Mouse (Mus musculus) MEL (cell line): ENCODE data around the gene Phlda3. TPM values are rescaled to one million over a fixed set of nuclear protein-coding genes. Genes with fewer than 3 reads are reported as not detected.

Source experiments
- DNase-seq: peaks from one replicate; pipeline ENCODE4 v3.0.0; 2011; ENCODE audit warnings: low read depth, low spot score
- H3K27ac ChIP-seq: 2 replicates; pipeline ENCODE4 v1.5.1; 2012; ENCODE audit warnings: low read depth, mild to moderate bottlenecking, control low read depth, low read length, moderate library complexity; ENCODE audit not compliant: control insufficient read depth
- H3K27me3 ChIP-seq, 2 experiments: fragments of 150-350 bp in 1 of 2; sonication (generic) in 1 of 2; 2 replicates each; pipeline ENCODE4 v1.6.1; 2012; ENCODE audit warnings: low read length in 2 of 2, mild to moderate bottlenecking in 2 of 2, improper control_type of control experiment in 1 of 2, moderate library complexity in 1 of 2; ENCODE audit not compliant: insufficient read depth in 2 of 2, control insufficient read depth in 1 of 2
- H3K36me3 ChIP-seq, 2 experiments: 2 replicates each; pipeline ENCODE4 v1.6.1; 2012 to 2014; ENCODE audit warnings: low read length in 2 of 2, improper control_type of control experiment in 1 of 2, inconsistent platforms in 1 of 2, mild to moderate bottlenecking in 1 of 2; ENCODE audit not compliant: insufficient read depth in 2 of 2, control insufficient read depth in 1 of 2
- H3K4me1 ChIP-seq, 2 experiments: fragments of 150-350 bp in 1 of 2; sonication (generic) in 1 of 2; 2 replicates each; pipeline ENCODE4 v1.6.1; 2012; ENCODE audit warnings: low read length in 2 of 2, improper control_type of control experiment in 1 of 2, mild to moderate bottlenecking in 1 of 2; ENCODE audit not compliant: insufficient read depth in 2 of 2, control insufficient read depth in 1 of 2
- H3K4me3 ChIP-seq, 2 experiments: fragments of 150-350 bp in 1 of 2; sonication (generic) in 1 of 2; 2 replicates each; pipeline ENCODE4 v1.5.1; 2012; ENCODE audit warnings: low read depth in 2 of 2, low read length in 2 of 2, mild to moderate bottlenecking in 2 of 2, moderate library complexity in 2 of 2, control low read depth in 1 of 2, improper control_type of control experiment in 1 of 2; ENCODE audit not compliant: control insufficient read depth in 1 of 2, insufficient read depth in 1 of 2
- H3K79me2 ChIP-seq: 2 replicates; pipeline ENCODE4 v1.6.1; 2012; ENCODE audit warnings: mild to moderate bottlenecking, low read length, moderate library complexity; ENCODE audit not compliant: control insufficient read depth, poor library complexity, insufficient read depth
- H3K9ac ChIP-seq: 2 replicates; pipeline ENCODE4 v1.6.1; 2012; ENCODE audit warnings: low read depth, mild to moderate bottlenecking, control low read depth, low read length, moderate library complexity; ENCODE audit not compliant: control insufficient read depth, poor library complexity, severe bottlenecking
- H3K9me3 ChIP-seq: fragments of 150-350 bp; sonication (generic); replicated peaks from 2 replicates; pipeline ENCODE4 v1.6.1; 2012; ENCODE audit warnings: mild to moderate bottlenecking, low read length, improper control_type of control experiment, moderate library complexity; ENCODE audit not compliant: insufficient read depth
- CHD1 ChIP-seq: IDR thresholded peaks from 2 replicates; pipeline ENCODE4 v1.6.1; 2012; ENCODE audit warnings: low read depth, mild to moderate bottlenecking, inconsistent platforms, low read length, improper control_type of control experiment
- CHD2 ChIP-seq: IDR thresholded peaks from 2 replicates; pipeline ENCODE4 v1.6.1; 2011; ENCODE audit warnings: low read length, improper control_type of control experiment
- CTCF ChIP-seq, 3 experiments: IDR thresholded peaks in 2 of 3; conservative IDR thresholded peaks in 1 of 3; 2 replicates each; pipeline ENCODE4 v1.5.1; 2011 to 2012; ENCODE audit warnings: low read length in 3 of 3, low read depth in 2 of 3, mild to moderate bottlenecking in 2 of 3, improper control_type of control experiment in 1 of 3, inconsistent platforms in 1 of 3, mixed read lengths in 1 of 3, moderate library complexity in 1 of 3; ENCODE audit not compliant: control insufficient read depth in 1 of 3, insufficient read depth in 1 of 3, poor library complexity in 1 of 3, severe bottlenecking in 1 of 3
- ELF1 ChIP-seq: IDR thresholded peaks from 2 replicates; pipeline ENCODE4 v1.6.1; 2014; ENCODE audit warnings: low read depth, mild to moderate bottlenecking, inconsistent platforms, low read length, improper control_type of control experiment, moderate library complexity
- ETS1 ChIP-seq: IDR thresholded peaks from 2 replicates; pipeline ENCODE4 v1.6.1; 2012; ENCODE audit warnings: low read depth, mild to moderate bottlenecking, inconsistent platforms, low read length, improper control_type of control experiment, moderate library complexity
- GABPA ChIP-seq: IDR thresholded peaks from 2 replicates; pipeline ENCODE4 v1.6.1; 2012; ENCODE audit warnings: low read depth, mild to moderate bottlenecking, inconsistent platforms, low read length, improper control_type of control experiment, moderate library complexity
- JUND ChIP-seq: IDR thresholded peaks from 2 replicates; pipeline ENCODE4 v1.6.1; 2011; ENCODE audit warnings: low read depth, mild to moderate bottlenecking, improper control_type of control experiment, low read length
- MYB ChIP-seq: IDR thresholded peaks from 2 replicates; pipeline ENCODE4 v1.6.1; 2011; ENCODE audit warnings: mild to moderate bottlenecking, low read depth, low read length, improper control_type of control experiment
- SIN3A ChIP-seq: IDR thresholded peaks from 2 replicates; pipeline ENCODE4 v1.6.1; 2012; ENCODE audit warnings: low read length, improper control_type of control experiment, inconsistent platforms
- SMC3 ChIP-seq: IDR thresholded peaks from 2 replicates; pipeline ENCODE4 v1.6.1; 2011; ENCODE audit warnings: low read depth, low read length, improper control_type of control experiment
- TAL1 ChIP-seq: IDR thresholded peaks from 2 replicates; pipeline ENCODE4 v1.6.1; 2012; ENCODE audit warnings: mild to moderate bottlenecking, inconsistent platforms, low read length, moderate library complexity, mixed read lengths
- UBTF ChIP-seq: IDR thresholded peaks from 2 replicates; pipeline ENCODE4 v1.6.1; 2012; ENCODE audit warnings: low read depth, mild to moderate bottlenecking, inconsistent platforms, low read length, improper control_type of control experiment, moderate library complexity, borderline replicate concordance; ENCODE audit not compliant: insufficient read depth
- ZC3H11A ChIP-seq: IDR thresholded peaks from 2 replicates; pipeline ENCODE4 v1.6.1; 2012; ENCODE audit warnings: low read depth, mild to moderate bottlenecking, inconsistent platforms, low read length, improper control_type of control experiment
- ZNF384 ChIP-seq: IDR thresholded peaks from 2 replicates; pipeline ENCODE4 v1.6.1; 2012; ENCODE audit warnings: low read depth, mild to moderate bottlenecking, inconsistent platforms, low read length, improper control_type of control experiment
- polyA plus RNA-seq, 2 experiments: library from polyadenylated mRNA; stranded (reverse) in 1 of 2; unstranded in 1 of 2; fragments of >175 nt in 1 of 2; fragments of >200 nt in 1 of 2; gene quantifications; 2 replicates each; pipeline versions ENCODE4 v1.2.1 to v1.2.4; 2012; ENCODE audit warnings: low replicate concordance in 2 of 2, low read depth in 1 of 2; ENCODE audit not compliant: insufficient read length in 2 of 2, insufficient read depth in 1 of 2, missing spikeins in 1 of 2
- total RNA-seq: library from RNA; depleted of rRNA; stranded (reverse); fragments of 300-350 nt; gene quantifications from 2 replicates; pipeline ENCODE4 v1.2.3, GENCODE M21; 2012

Phlda3 gene
- total and polyA plus RNA-seq, 3 experiments: 7.7 to 20.0 TPM; not detected in 1

GRCm38 (mm10) chr1:135789815-135790214, 23.9 kb downstream of the Phlda3 start (continued):
- no peak for TF ChIP-seq CHD2
- TF ChIP-seq TAL1: no peak

GRCm38 (mm10) chr1:135792143-135792939, 26.4 kb downstream of the Phlda3 start:
- Histone ChIP-seq H3K9me3 (no peaks in the 10 kb centered on the region), H3K27me3 (no peaks in the 10 kb centered on the region; a peak in 2 of 4 replicates), H3K79me2 (no peaks in the 10 kb centered on the region), H3K36me3 (no peaks in the 10 kb centered on the region), H3K9ac (no peak overlapping the region), H3K27ac (no peak overlapping the region), H3K4me1 (peaks cover 0 to 11% of the 10 kb centered on the region in 2 experiments; a peak in 2 of 4 replicates), H3K4me3 (no peak overlapping the region)
- TF ChIP-seq GABPA (no peak), ZNF384 (no peak), CTCF (IDR thresholded peaks at IDR 0.05 in 2 of 3, conservative IDR thresholded peaks at IDR 0.05 in 1 of 3; ENCODE audit: control insufficient read depth in 1 of 3, insufficient read depth in 1 of 3, low read depth in 2 of 3, low read length in 3 of 3, poor library complexity in 1 of 3, severe bottlenecking in 1 of 3) (no peak), SMC3 (no peak), CHD1 (no peak), ELF1 (no peak), MYB (no peak), TAL1 (no peak), JUND (no peak), UBTF (no peak), ZC3H11A (no peak)
- DNase-seq: no peak

- no peaks in the 10 kb centered on the region for H3K79me2 ChIP-seq
- H3K36me3 ChIP-seq: no peaks in the 10 kb centered on the region
- no peak overlapping the region for H3K4me3 ChIP-seq
- no peak for DNase-seq
- H3K9me3 ChIP-seq: no peaks in the 10 kb centered on the region
- no peak overlapping the region for H3K9ac ChIP-seq
- TF ChIP-seq ETS1: no peak
- no peak for TF ChIP-seq SIN3A
- H3K27me3 ChIP-seq: no peaks in the 10 kb centered on the region; a peak in 2 of 4 replicates
- no peak overlapping the region for H3K27ac ChIP-seq
- peaks cover 0 to 9% of the 10 kb centered on the region in 2 experiments; a peak in 2 of 4 replicates for H3K4me1 ChIP-seq
Observed at GRCm38 (mm10) chr1:135793370-135794215, 27.7 kb downstream of the Phlda3 start.
